Mouse (Mus musculus) heart, adult 2 months (tissue): ENCODE data around the gene Maml2.

ENCODE experiments used
- CTCF ChIP-seq: fragments of 200-600 bp; IDR thresholded peaks from 2 replicates; pipeline ENCODE4 v1.8.1; 2022; ENCODE audit warnings: antibody characterized with exemption, mild to moderate bottlenecking, moderate library complexity
- POLR2A ChIP-seq: fragments of 200-500 bp; IDR thresholded peaks from 2 replicates; pipeline ENCODE4 v1.6.1; 2011; ENCODE audit warnings: mild to moderate bottlenecking, low read depth, low read length, control low read depth; ENCODE audit not compliant: insufficient read depth

- TF ChIP-seq CTCF (no peak), POLR2A (no peak)
These were observed 391.2 kb downstream of the Maml2 start for GRCm38 (mm10) chr9:13688997-13689396.
